Mouse (Mus musculus) lung, adult 2 months (tissue): Measurements from ENCODE around the gene Ggct.

Experiments
- CTCF ChIP-seq: fragments of 200-500 bp; IDR thresholded peaks from 2 replicates; pipeline ENCODE4 v1.5.1; 2011; ENCODE audit warnings: mild to moderate bottlenecking, low read length, control low read depth; ENCODE audit not compliant: insufficient read depth
- POLR2A ChIP-seq: fragments of 200-500 bp; IDR thresholded peaks from 2 replicates; pipeline ENCODE4 v1.6.1; 2011; ENCODE audit warnings: low read depth, mild to moderate bottlenecking, control low read depth, low read length, borderline replicate concordance; ENCODE audit errors: extremely low read depth

DNA sequence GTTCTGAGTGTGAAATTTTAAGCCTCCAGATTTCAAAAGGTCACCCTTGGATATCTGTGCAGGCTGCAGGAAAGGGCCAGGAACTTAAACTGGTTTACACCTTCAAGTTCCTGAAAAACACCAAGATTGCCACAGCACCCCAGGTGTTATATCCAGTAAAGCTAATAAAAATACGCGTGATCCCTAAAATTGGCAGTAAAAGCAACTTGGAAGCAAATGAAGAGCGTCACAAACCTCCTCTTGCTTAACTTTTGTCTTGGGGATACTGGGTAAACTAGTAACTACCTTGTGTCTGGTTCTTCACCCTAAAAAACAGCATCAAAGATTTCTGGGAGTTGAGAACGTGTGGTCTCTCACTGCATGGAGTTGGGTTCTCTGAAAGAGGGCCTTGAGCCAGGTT is 44.0 kb upstream of the Ggct start:
- TF ChIP-seq POLR2A (no peak), CTCF (no peak)
